Mouse (Mus musculus) small intestine, adult 2 months (tissue): ENCODE data around the gene Syt13. TPM values are rescaled to one million over a fixed set of nuclear protein-coding genes. Genes with fewer than 3 reads are reported as not detected.

Source experiments
- H3K27ac ChIP-seq: fragments of 200-500 bp; 2 replicates; pipeline ENCODE4 v1.5.1; 2012; ENCODE audit warnings: low read depth, low read length, control low read depth, inconsistent platforms; ENCODE audit not compliant: insufficient read depth
- H3K27me3 ChIP-seq: fragments of 200-500 bp; 2 replicates; pipeline ENCODE4 v1.6.1; 2012; ENCODE audit warnings: mild to moderate bottlenecking, moderate library complexity, low read length, inconsistent platforms; ENCODE audit not compliant: control insufficient read depth, insufficient read depth
- H3K36me3 ChIP-seq: fragments of 200-500 bp; 2 replicates; pipeline ENCODE4 v1.6.1; 2012; ENCODE audit warnings: mild to moderate bottlenecking, low read length, control low read depth, inconsistent platforms; ENCODE audit not compliant: control insufficient read depth, insufficient read depth
- H3K4me1 ChIP-seq: fragments of 200-500 bp; 2 replicates; pipeline ENCODE4 v1.6.1; 2012; ENCODE audit warnings: low read length, inconsistent platforms, mixed read lengths; ENCODE audit not compliant: control insufficient read depth, insufficient read depth, insufficient read length
- H3K4me3 ChIP-seq: fragments of 200-500 bp; 2 replicates; pipeline ENCODE4 v1.5.1; 2012; ENCODE audit warnings: low read depth, mild to moderate bottlenecking, control low read depth, inconsistent platforms, low read length, moderate library complexity
- CTCF ChIP-seq: fragments of 200-500 bp; IDR thresholded peaks from 2 replicates; pipeline ENCODE4 v1.5.1; 2012; ENCODE audit warnings: low read depth, mild to moderate bottlenecking, control low read depth, inconsistent platforms, low read length, moderate library complexity, mixed read lengths; ENCODE audit not compliant: insufficient replicate concordance, insufficient read length; ENCODE audit errors: extremely low read depth
- POLR2A ChIP-seq: fragments of 200-500 bp; IDR thresholded peaks from 2 replicates; pipeline ENCODE4 v1.6.1; 2012; ENCODE audit warnings: low read depth, mild to moderate bottlenecking, control low read depth, inconsistent platforms, low read length, moderate library complexity
- WGBS: fragments of 180-500 bp; shearing (Covaris S2); methylation state at CpG from one replicate; pipeline ENCODE4 v1.1.7; 2018; 5-methylcytosine and 5-hydroxymethylcytosine counted together
- polyA plus RNA-seq: library from polyadenylated mRNA; depleted of rRNA; stranded (reverse); fragments of >200 nt; gene quantifications from 2 replicates; pipeline ENCODE4 v1.2.3, GENCODE M21; 2012

The Syt13 gene
- polyA plus RNA-seq, 1 experiment, result 3.7 TPM

GRCm38 (mm10) chr2:92982591-92983272 is 67.8 kb downstream of the Syt13 start:
- Histone ChIP-seq H3K4me3 (no peak overlapping the region), H3K36me3 (no peaks in the 10 kb centered on the region), H3K27ac (no peak overlapping the region), H3K4me1 (peaks cover 3% of the 10 kb centered on the region), H3K27me3 (no peaks in the 10 kb centered on the region)
- TF ChIP-seq CTCF (no peak), POLR2A (no peak)
- 67% methylated on average over 8 of the region's 8 CpGs for WGBS

DNA sequence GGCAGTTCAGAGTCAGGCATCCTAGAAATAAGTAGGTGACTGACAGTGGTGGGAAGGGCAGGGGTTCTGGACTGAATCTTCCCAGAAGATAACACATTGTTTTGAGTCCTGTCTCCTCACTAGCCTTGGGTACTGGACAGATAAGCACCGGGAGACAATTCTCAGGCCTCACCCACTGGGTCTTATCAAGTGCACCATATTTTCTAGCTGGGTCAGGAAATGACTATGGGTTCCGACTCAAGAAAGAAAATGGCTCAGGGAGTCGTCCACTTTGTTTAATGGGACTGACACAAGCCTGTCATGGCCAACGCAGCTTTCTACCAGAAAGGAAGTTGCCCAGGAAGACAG is 68.3 kb downstream of the Syt13 start:
- Histone ChIP-seq H3K36me3 (no peaks in the 10 kb centered on the region), H3K4me3 (no peak overlapping the region), H3K27ac (no peak overlapping the region), H3K27me3 (no peaks in the 10 kb centered on the region), H3K4me1 (peaks cover 7% of the 10 kb centered on the region)
- TF ChIP-seq CTCF (no peak), POLR2A (no peak)
- 62% methylated on average over 4 of the region's 4 CpGs for WGBS

- WGBS, result 86% methylated on average over 7 of the region's 7 CpGs
- TF ChIP-seq CTCF (no peak), POLR2A (no peak)
- Histone ChIP-seq H3K27ac (no peak overlapping the region), H3K4me3 (no peak overlapping the region), H3K4me1 (peaks cover 17% of the 10 kb centered on the region), H3K36me3 (no peaks in the 10 kb centered on the region), H3K27me3 (no peaks in the 10 kb centered on the region)
Observed at GRCm38 (mm10) chr2:92984321-92985108, 69.6 kb downstream of the Syt13 start.

GRCm38 (mm10) chr2:92985171-92985570 is 70.3 kb downstream of the Syt13 start:
- peaks cover 17% of the 10 kb centered on the region for H3K4me1 ChIP-seq
- no peak overlapping the region for H3K27ac ChIP-seq
- TF ChIP-seq POLR2A, result no peak
- no peak for TF ChIP-seq CTCF
- H3K36me3 ChIP-seq, result no peaks in the 10 kb centered on the region
- H3K27me3 ChIP-seq, result no peaks in the 10 kb centered on the region
- H3K4me3 ChIP-seq, result no peak overlapping the region
- WGBS, result 84% methylated on average over 2 of the region's 2 CpGs

DNA sequence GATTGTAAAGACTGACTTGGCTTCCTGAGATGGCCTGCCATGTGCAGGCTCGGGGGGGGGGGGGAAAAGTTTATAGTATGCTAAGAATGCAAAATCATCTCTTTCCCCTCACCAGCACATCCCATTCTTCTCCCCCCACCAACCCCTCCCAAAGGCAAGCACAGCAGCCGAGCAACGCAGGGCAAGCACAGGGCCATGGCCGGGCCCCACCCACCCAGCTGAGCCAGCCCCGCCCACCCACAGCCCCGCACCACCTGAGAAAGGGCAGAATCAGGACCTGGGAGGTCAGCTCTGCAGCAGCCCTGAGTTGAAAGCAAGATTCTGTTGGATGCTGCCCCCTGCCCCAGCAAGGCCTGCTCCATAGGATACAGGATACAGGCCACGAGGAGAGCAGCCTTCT is 70.7 kb downstream of the Syt13 start:
- Histone ChIP-seq H3K27me3 (no peaks in the 10 kb centered on the region), H3K4me1 (peaks cover 13% of the 10 kb centered on the region), H3K27ac (no peak overlapping the region), H3K4me3 (no peak overlapping the region), H3K36me3 (no peaks in the 10 kb centered on the region)
- 66% methylated on average over 7 of the region's 7 CpGs for WGBS
- no peak for TF ChIP-seq POLR2A
- no peak for TF ChIP-seq CTCF

GRCm38 (mm10) chr2:92987108-92987618 is 72.3 kb downstream of the Syt13 start:
- TF ChIP-seq POLR2A (no peak), CTCF (no peak; the same call in 1 of the 2 replicates)
- Histone ChIP-seq H3K27me3 (no peaks in the 10 kb centered on the region), H3K27ac (peak overlapping the region; percentile 34; the same call in 1 of the 2 replicates), H3K4me3 (no peak overlapping the region), H3K36me3 (no peaks in the 10 kb centered on the region), H3K4me1 (peaks cover 13% of the 10 kb centered on the region)
- 85% methylated on average over 7 of the region's 7 CpGs for WGBS

GRCm38 (mm10) chr2:92987901-92988631 is 73.2 kb downstream of the Syt13 start:
- TF ChIP-seq POLR2A, result no peak
- TF ChIP-seq CTCF, result peak; percentile 33; the same call in 1 of the 2 replicates

More at GRCm38 (mm10) chr2:92987901-92988631, 73.2 kb downstream of the Syt13 start:
- 0 out of 2 replicates have a peak, but pooled peaks cover 2% of the 10 kb centered on the region for H3K36me3 ChIP-seq
- 19% methylated on average over 19 of the region's 19 CpGs for WGBS
- H3K27ac ChIP-seq, result peak overlapping the region; percentile 59
- H3K4me3 ChIP-seq, result peak overlapping the region; percentile 38
- peaks cover 13% of the 10 kb centered on the region for H3K4me1 ChIP-seq
- H3K27me3 ChIP-seq, result no peaks in the 10 kb centered on the region
